10 mouse cellular contexts compared by ENCODE assay signal in genomic region chr12:12318140-12318734, GRCm38 (mm10). TPM values are rescaled to one million over a fixed set of nuclear protein-coding genes. Genes with fewer than 3 reads are reported as not detected.
DNase-seq lines count a peak whose midpoint lies in the region; ATAC-seq and TF ChIP-seq lines count a peak whose summit lies in the region.
"Had no signal": no experiment of that assay in that cellular context is flagged by ENCODE, and none has a peak within 500 bp of the region (broad histone marks: within the 10 kb centered on the region; RNA-seq: fewer than 3 reads in every experiment).

No protein-coding gene starts in this region.

- H3K4me1 ChIP-seq in intestine, postnatal 0 days (replicated peaks; ENCODE audit: control insufficient read depth, insufficient read depth, low read length), result no peaks in the 10 kb centered on the region
- peaks cover 6% of the 10 kb centered on the region; the same call in 1 of the 2 replicates for H3K4me1 ChIP-seq in intestine, embryonic 16.5 days (ENCODE audit: control insufficient read depth, insufficient read depth, low read length)
- H3K4me1 ChIP-seq in E14TG2a.4 (replicated peaks; ENCODE audit: low read depth, low read length), result peaks cover 60% of the 10 kb centered on the region
- no peaks in the 10 kb centered on the region for H3K4me1 ChIP-seq in stomach, postnatal 0 days (replicated peaks; ENCODE audit: control insufficient read depth, insufficient read depth)
- H3K4me1 ChIP-seq: embryonic facial prominence, embryonic 12.5 days had no signal

- peak; percentile 88 for TF ChIP-seq CTCF in intestine, postnatal 0 days (IDR thresholded peaks at IDR 0.05; ENCODE audit: low read depth)
- peak; percentile 75 for TF ChIP-seq CTCF in E14TG2a.4 (conservative IDR thresholded peaks at IDR 0.05; ENCODE audit: low read length)
- TF ChIP-seq CTCF in stomach, postnatal 0 days (IDR thresholded peaks at IDR 0.05; ENCODE audit: low read depth), result peak; percentile 92

- no peak overlapping the region for H3K27ac ChIP-seq in intestine, postnatal 0 days (ENCODE audit: low read depth, low read length)
- H3K27ac ChIP-seq in intestine, embryonic 16.5 days (ENCODE audit: low read length), result no peak overlapping the region
- no peak overlapping the region for H3K27ac ChIP-seq in stomach, postnatal 0 days (replicated peaks)
- H3K27ac ChIP-seq: embryonic facial prominence, embryonic 12.5 days had no signal

- 5% methylated on average over 6 of the region's 6 CpGs for WGBS in intestine, postnatal 0 days
- WGBS in intestine, embryonic 16.5 days, result 6% methylated on average over 6 of the region's 6 CpGs
- WGBS in stomach, postnatal 0 days, result 4% methylated on average over 6 of the region's 6 CpGs

- no peak overlapping the region for H3K9ac ChIP-seq in intestine, postnatal 0 days (ENCODE audit: low read depth, low read length)
- H3K9ac ChIP-seq in intestine, embryonic 16.5 days (ENCODE audit: low read depth, low read length), result no peak overlapping the region
- H3K9ac ChIP-seq in stomach, postnatal 0 days (ENCODE audit: low read length), result no peak overlapping the region
- H3K9ac ChIP-seq: embryonic facial prominence, embryonic 12.5 days; lung, embryonic 15.5 days had no signal

- no peak for TF ChIP-seq EP300 in stomach, postnatal 0 days (optimal IDR thresholded peaks at IDR 0.05)

- H3K36me3 ChIP-seq in intestine, postnatal 0 days (ENCODE audit: control insufficient read depth, insufficient read depth), result no peaks in the 10 kb centered on the region
- H3K36me3 ChIP-seq in intestine, embryonic 16.5 days (ENCODE audit: control insufficient read depth, insufficient read depth, low read length), result no peaks in the 10 kb centered on the region
- H3K36me3 ChIP-seq in E14TG2a.4 (ENCODE audit: insufficient read depth, low read length), result no peaks in the 10 kb centered on the region
- H3K36me3 ChIP-seq in stomach, postnatal 0 days (ENCODE audit: control insufficient read depth, insufficient read depth, low read length), result no peaks in the 10 kb centered on the region
- H3K36me3 ChIP-seq: embryonic facial prominence, embryonic 12.5 days; lung, embryonic 15.5 days had no signal

- no peaks in the 10 kb centered on the region for H3K27me3 ChIP-seq in intestine, postnatal 0 days (replicated peaks; ENCODE audit: control insufficient read depth, insufficient read depth, low read length)
- no peaks in the 10 kb centered on the region for H3K27me3 ChIP-seq in intestine, embryonic 16.5 days (replicated peaks; ENCODE audit: control insufficient read depth, insufficient read depth, low read length)
- H3K27me3 ChIP-seq in E14TG2a.4 (ENCODE audit: insufficient read depth, low read length), result no peaks in the 10 kb centered on the region
- H3K27me3 ChIP-seq in stomach, postnatal 0 days (ENCODE audit: control insufficient read depth, insufficient read depth, low read length), result no peaks in the 10 kb centered on the region
- H3K27me3 ChIP-seq: embryonic facial prominence, embryonic 12.5 days; lung, embryonic 15.5 days had no signal

- no peak for ATAC-seq in intestine, postnatal 0 days
- no peak; the same call in 1 of the 2 replicates for ATAC-seq in intestine, embryonic 16.5 days
- no peak for ATAC-seq in stomach, postnatal 0 days (ENCODE audit: low FRiP score, low TSS enrichment)

- no peak overlapping the region for H3K4me3 ChIP-seq in intestine, postnatal 0 days (ENCODE audit: low read depth, low read length)
- H3K4me3 ChIP-seq in intestine, embryonic 16.5 days (ENCODE audit: low read length), result no peak overlapping the region
- H3K4me3 ChIP-seq in E14TG2a.4 (replicated peaks; ENCODE audit: low read length), result no peak overlapping the region
- no peak overlapping the region for H3K4me3 ChIP-seq in stomach, postnatal 0 days (ENCODE audit: low read depth, low read length)
- H3K4me3 ChIP-seq: embryonic facial prominence, embryonic 12.5 days; lung, embryonic 15.5 days had no signal

- no peak overlapping the region for H3K4me2 ChIP-seq in intestine, postnatal 0 days (replicated peaks; ENCODE audit: low read depth)
- H3K4me2 ChIP-seq in intestine, embryonic 16.5 days (ENCODE audit: low read depth, low read length), result no peak overlapping the region
- H3K4me2 ChIP-seq in stomach, postnatal 0 days (replicated peaks; ENCODE audit: low read depth), result no peak overlapping the region
- H3K4me2 ChIP-seq: embryonic facial prominence, embryonic 12.5 days; lung, embryonic 15.5 days had no signal

- DNase-seq in cerebellum, adult 9-11 months, result peak; percentile 23
- peak; percentile 37 for DNase-seq in hindlimb bud, embryonic 11.5 days (ENCODE audit: extremely low spot score, low read depth, low spot score)
- DNase-seq in stomach, postnatal 0 days (ENCODE audit: low spot score), result no peak
- DNase-seq in frontal cortex, postnatal 36 days (ENCODE audit: low spot score in 2 of 2), result no peak
- no peak for DNase-seq in kidney, postnatal 25 days

- no peaks in the 10 kb centered on the region for H3K9me3 ChIP-seq in intestine, postnatal 0 days (ENCODE audit: control insufficient read depth)
- no peaks in the 10 kb centered on the region for H3K9me3 ChIP-seq in intestine, embryonic 16.5 days (ENCODE audit: control insufficient read depth, low read length)
- H3K9me3 ChIP-seq in E14TG2a.4 (ENCODE audit: low read length), result no peaks in the 10 kb centered on the region
- H3K9me3 ChIP-seq in stomach, postnatal 0 days (ENCODE audit: control insufficient read depth, low read length), result no peaks in the 10 kb centered on the region
- H3K9me3 ChIP-seq: embryonic facial prominence, embryonic 12.5 days; lung, embryonic 15.5 days had no signal

RNA-seq across cellular contexts. Expression of gene Fam49a, which starts 56.3 kb away (rescaled TPM):
- polyA plus RNA-seq in intestine, postnatal 0 days (2015; fragmentation: Nextera tagmentation; extraction: Ambion mirVana), result 4.2 and 4.4 TPM in 2 replicates
- 7.8 and 8.6 TPM in 2 replicates for polyA plus RNA-seq in intestine, embryonic 16.5 days (2015; fragmentation: Nextera tagmentation; extraction: Ambion mirVana)
- 4.9 and 5.3 TPM in 2 replicates for polyA plus RNA-seq in stomach, postnatal 0 days (2015; fragmentation: Nextera tagmentation; extraction: Ambion mirVana)

Comparison
In these comparisons a context has a peak if more than half of its experiments do, and no peak if none do; other contexts are left out.
1. DNase-seq: peak in cerebellum, adult 9-11 months (single experiment) and hindlimb bud, embryonic 11.5 days (single experiment); none in stomach, postnatal 0 days (single experiment), frontal cortex, postnatal 36 days (0 of 2) and kidney, postnatal 25 days (0 of 2).
2. Peak in every context shown above with its lines, with median percentiles within 50 percentile points of each other: CTCF ChIP-seq.